Mouse (Mus musculus) bone marrow, adult 2 months (tissue): ENCODE data around the gene Zbtb16. TPM values are rescaled to one million over a fixed set of nuclear protein-coding genes. Genes with fewer than 3 reads are reported as not detected.

Source experiments
- H3K27ac ChIP-seq: fragments of 200-500 bp; 2 replicates; pipeline ENCODE4 v1.5.1; 2012; ENCODE audit warnings: low read depth, mild to moderate bottlenecking, control low read depth, inconsistent platforms, low read length; ENCODE audit not compliant: control insufficient read depth, poor library complexity, insufficient read depth
- H3K4me1 ChIP-seq: fragments of 200-500 bp; 2 replicates; pipeline ENCODE4 v1.6.1; 2011; ENCODE audit warnings: low read length; ENCODE audit not compliant: control insufficient read depth, insufficient read depth
- H3K4me3 ChIP-seq: fragments of 200-500 bp; replicated peaks from 2 replicates; pipeline ENCODE3; 2011; ENCODE audit warnings: mild to moderate bottlenecking, low read depth, low read length, control low read depth; ENCODE audit not compliant: control insufficient read depth
- CTCF ChIP-seq: fragments of 200-500 bp; IDR thresholded peaks from 2 replicates; pipeline ENCODE4 v1.5.1; 2011; ENCODE audit warnings: low read length, control low read depth; ENCODE audit not compliant: control insufficient read depth, insufficient read depth
- POLR2A ChIP-seq: fragments of 200-500 bp; IDR thresholded peaks from 2 replicates; pipeline ENCODE4 v1.6.1; 2011; ENCODE audit warnings: low read depth, mild to moderate bottlenecking, control low read depth, low read length, borderline replicate concordance; ENCODE audit not compliant: control insufficient read depth
- WGBS: fragments of 180-500 bp; shearing (Covaris S2); methylation state at CpG from one replicate; pipeline ENCODE4 v1.1.7; 2018; 5-methylcytosine and 5-hydroxymethylcytosine counted together
- polyA plus RNA-seq: library from polyadenylated mRNA; stranded (reverse); fragments of >200 nt; gene quantifications from 2 replicates; pipeline ENCODE4 v1.2.4, GENCODE M21; 2011; ENCODE audit warnings: low replicate concordance; ENCODE audit not compliant: missing spikeins, insufficient read depth, insufficient read length

Gene Zbtb16
- polyA plus RNA-seq, 1 experiment: 7.5 TPM

DNA sequence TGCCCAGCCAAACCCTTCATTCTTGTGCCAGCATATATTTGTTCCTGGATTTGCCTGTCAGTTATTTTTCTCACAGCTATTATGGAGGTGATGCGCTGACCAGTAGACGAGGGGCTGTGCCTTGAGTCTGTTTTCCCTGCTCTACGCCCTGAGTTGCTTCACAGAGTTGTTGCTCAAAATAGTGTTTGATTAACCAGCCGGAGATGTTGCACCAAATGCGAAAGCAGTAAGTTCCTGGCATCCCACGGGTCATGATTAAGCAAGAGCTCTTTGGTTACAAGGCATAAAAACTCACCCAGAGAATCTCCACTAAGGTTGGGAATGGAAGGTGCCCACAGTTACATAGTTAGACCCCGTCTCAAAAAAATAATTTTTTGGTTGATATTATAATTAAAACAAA, 229.9 kb downstream of the Zbtb16 start:
- H3K27ac ChIP-seq: no peak overlapping the region; the same call in 1 of the 2 replicates
- TF ChIP-seq POLR2A: no peak
- no peak for TF ChIP-seq CTCF
- no peak overlapping the region for H3K4me3 ChIP-seq
- H3K4me1 ChIP-seq: peaks cover 4% of the 10 kb centered on the region; the same call in 1 of the 2 replicates
- WGBS: 41% methylated on average over 7 of the region's 7 CpGs

- TF ChIP-seq POLR2A (no peak), CTCF (peak; percentile 19; the same call in 1 of the 2 replicates)
- H3K27ac ChIP-seq: peak overlapping the region; percentile 33; the same call in 1 of the 2 replicates
- no peak overlapping the region for H3K4me3 ChIP-seq
- WGBS: 79% methylated on average over 5 of the region's 5 CpGs
- H3K4me1 ChIP-seq: peaks cover 4% of the 10 kb centered on the region; the same call in 1 of the 2 replicates
These were observed 230.3 kb downstream of the Zbtb16 start for GRCm38 (mm10) chr9:48605697-48606096.

- no peak for TF ChIP-seq CTCF
- no peak for TF ChIP-seq POLR2A
- Histone ChIP-seq H3K4me1 (peaks cover 4% of the 10 kb centered on the region; the same call in 1 of the 2 replicates), H3K4me3 (no peak within 1 kb of the TSS), H3K27ac (peak within 1 kb of the TSS; percentile 33; the same call in 1 of the 2 replicates)
- WGBS: 48% methylated on average over 8 of the region's 8 CpGs
These were observed 231.0 kb downstream of the Zbtb16 start, which contains the start of gene Nnmt for GRCm38 (mm10) chr9:48604939-48605598. Gene Nnmt, minus strand, starts transcription at chr9:48605153.

Other genes with a start within 250 kb of the Zbtb16 start
- 3.1 and 12.8 TPM in 2 replicates for gene Nnmt, start 231.1 kb downstream of the Zbtb16 start, polyA plus RNA-seq
- not detected in 2 replicates for gene Htr3a, start 74.9 kb upstream of the Zbtb16 start, polyA plus RNA-seq
- not detected in 2 replicates for gene Htr3b, start 128.8 kb upstream of the Zbtb16 start, polyA plus RNA-seq
- 5.4 and 26.7 TPM in 2 replicates for gene Usp28, start 149.2 kb upstream of the Zbtb16 start, polyA plus RNA-seq
- gene Zw10, start 219.4 kb upstream of the Zbtb16 start, polyA plus RNA-seq: 22.2 and 32.1 TPM in 2 replicates
- gene Tmprss5, start 245.0 kb upstream of the Zbtb16 start, polyA plus RNA-seq: not detected in 2 replicates